Mouse (Mus musculus) gastrocnemius, adult 2 months (tissue): Measurements from ENCODE around the gene Dctd. TPM values are rescaled to one million over a fixed set of nuclear protein-coding genes. Genes with fewer than 3 reads are reported as not detected.
A peak's percentile ranks its signal among the peaks of the same experiment; 100 is the strongest.
"Not testable (repeated sequence)": the region's sequence is repeated elsewhere in the genome, so short reads cannot be mapped to it uniquely, and the experiment has no call there.

Experiments
- DNase-seq: peaks from one replicate; pipeline ENCODE4 v3.0.0; 2022
- H3K27ac ChIP-seq: fragments of 200-600 bp; 2 replicates; pipeline ENCODE4 v1.8.1; 2022; ENCODE audit warnings: mild to moderate bottlenecking
- H3K4me3 ChIP-seq: fragments of 200-600 bp; 2 replicates; pipeline ENCODE4 v1.8.1; 2022; ENCODE audit warnings: mild to moderate bottlenecking, moderate library complexity
- CTCF ChIP-seq: fragments of 200-600 bp; IDR thresholded peaks from 2 replicates; pipeline ENCODE4 v1.8.1; 2022; ENCODE audit warnings: antibody characterized with exemption, mild to moderate bottlenecking, moderate library complexity
- intact Hi-C: fragments of 180-260 bp; cut with DNase I; formaldehyde crosslinking; loops from one replicate; pipeline ENCODE4 v1.15.1; 2025
- total RNA-seq, 2 experiments: library from RNA; stranded (reverse); gene quantifications; 2 replicates each; pipeline ENCODE4 v1.2.3; 2021

Dctd gene
- total RNA-seq, 2 experiments from 2014 or later: 0.99 to 1.0 TPM

GRCm38 (mm10) chr8:48152062-48152738 is 53.3 kb downstream of the Dctd start:
- no peak overlapping the region for H3K27ac ChIP-seq
- DNase-seq: peak; percentile 56
- no peak overlapping the region for H3K4me3 ChIP-seq
- no peak for TF ChIP-seq CTCF
- intact Hi-C loops: no loop called here

- TF ChIP-seq CTCF: no peak
- peak; percentile 79 for DNase-seq
- H3K27ac ChIP-seq: no peak overlapping the region
- H3K4me3 ChIP-seq: peak overlapping the region; percentile 52
- intact Hi-C loops: no loop called here
These were observed 54.6 kb downstream of the Dctd start for GRCm38 (mm10) chr8:48153360-48154121.

GRCm38 (mm10) chr8:48157718-48158117 is 58.8 kb downstream of the Dctd start:
- TF ChIP-seq CTCF: no peak
- Histone ChIP-seq H3K4me3 (no peak overlapping the region), H3K27ac (no peak overlapping the region)
- DNase-seq: no peak
- intact Hi-C loops: no loop called here

- intact Hi-C loops: no loop called here
- no peak overlapping the region for H3K4me3 ChIP-seq
- no peak overlapping the region for H3K27ac ChIP-seq
- TF ChIP-seq CTCF: no peak
- no peak for DNase-seq
These were observed 59.8 kb downstream of the Dctd start for GRCm38 (mm10) chr8:48158560-48159217.

GRCm38 (mm10) chr8:48177406-48177805 is 78.5 kb downstream of the Dctd start:
- Histone ChIP-seq H3K4me3 (no peak overlapping the region), H3K27ac (no peak overlapping the region)
- no peak for DNase-seq
- intact Hi-C loops: no loop called here
- no peak for TF ChIP-seq CTCF

GRCm38 (mm10) chr8:48177876-48178275 is 79.0 kb downstream of the Dctd start:
- DNase-seq: no peak
- Histone ChIP-seq H3K27ac (no peak overlapping the region), H3K4me3 (no peak overlapping the region)
- TF ChIP-seq CTCF: no peak
- intact Hi-C loops: no loop called here

- no peak overlapping the region for H3K4me3 ChIP-seq
- intact Hi-C loops: no loop called here
- no peak for TF ChIP-seq CTCF
- no peak for DNase-seq
- no peak overlapping the region for H3K27ac ChIP-seq
These were observed 80.1 kb downstream of the Dctd start for GRCm38 (mm10) chr8:48178993-48179392.

GRCm38 (mm10) chr8:48180146-48180545 is 81.3 kb downstream of the Dctd start:
- H3K27ac ChIP-seq, DNase-seq, H3K4me3 ChIP-seq, intact Hi-C loops: not testable (repeated sequence)

- no peak overlapping the region for H3K4me3 ChIP-seq
- no peak for TF ChIP-seq CTCF
- no peak for DNase-seq
- intact Hi-C loops: no loop called here
- no peak overlapping the region for H3K27ac ChIP-seq
These were observed 82.1 kb downstream of the Dctd start for GRCm38 (mm10) chr8:48181000-48181399.

GRCm38 (mm10) chr8:48183758-48184157 is 84.9 kb downstream of the Dctd start:
- no peak for TF ChIP-seq CTCF
- Histone ChIP-seq H3K4me3 (no peak overlapping the region), H3K27ac (no peak overlapping the region)
- intact Hi-C loops: no loop called here
- DNase-seq: no peak

- DNase-seq: no peak
- intact Hi-C loops: no loop called here
- H3K4me3 ChIP-seq: no peak overlapping the region
These were observed 89.7 kb downstream of the Dctd start for GRCm38 (mm10) chr8:48188586-48188985.

GRCm38 (mm10) chr8:48195971-48196370 is 97.1 kb downstream of the Dctd start:
- no peak for DNase-seq
- intact Hi-C loops: no loop called here
- TF ChIP-seq CTCF: no peak
- no peak overlapping the region for H3K4me3 ChIP-seq
- H3K27ac ChIP-seq: no peak overlapping the region

More at GRCm38 (mm10) chr8:48188586-48188985, 89.7 kb downstream of the Dctd start:
- TF ChIP-seq CTCF: no peak
- no peak overlapping the region for H3K27ac ChIP-seq

GRCm38 (mm10) chr8:48199171-48199570 is 100.3 kb downstream of the Dctd start:
- no peak for TF ChIP-seq CTCF
- intact Hi-C loops: no loop called here

More at GRCm38 (mm10) chr8:48199171-48199570, 100.3 kb downstream of the Dctd start:
- Histone ChIP-seq H3K27ac (no peak overlapping the region), H3K4me3 (no peak overlapping the region)
- no peak for DNase-seq
